Mouse (Mus musculus) myocyte (in vitro differentiated cells): ENCODE measurements around the gene Ncam1. TPM values are rescaled to one million over a fixed set of nuclear protein-coding genes. Genes with fewer than 3 reads are reported as not detected.

Experiments used
- H3K27me3 ChIP-seq: one replicate; pipeline ENCODE4 v1.6.1; 2011; ENCODE audit not compliant: control insufficient read depth, insufficient read depth, insufficient read length
- H3K36me3 ChIP-seq: one replicate; pipeline ENCODE4 v1.6.1; 2011; ENCODE audit not compliant: control insufficient read depth, insufficient read depth
- H3K4me2 ChIP-seq: one replicate; pipeline ENCODE4 v1.6.1; 2011; ENCODE audit warnings: low read depth, control low read depth
- H3K4me3 ChIP-seq: one replicate; pipeline ENCODE4 v1.5.1; 2011; ENCODE audit warnings: mild to moderate bottlenecking, control low read depth, moderate library complexity
- H3K79me2 ChIP-seq: one replicate; pipeline ENCODE4 v1.6.1; 2011; ENCODE audit not compliant: control insufficient read depth, insufficient read depth
- H3ac ChIP-seq: one replicate; pipeline ENCODE4 v1.6.1; 2011; ENCODE audit not compliant: control insufficient read depth, insufficient read length
- CEBPB ChIP-seq: IDR thresholded peaks from 2 replicates; pipeline ENCODE4 v1.6.1; 2011; ENCODE audit warnings: mild to moderate bottlenecking, moderate library complexity; ENCODE audit not compliant: poor library complexity, insufficient read depth, severe bottlenecking
- E2F4 ChIP-seq: IDR thresholded peaks from one replicate; pipeline ENCODE4 v1.6.1; 2011; ENCODE audit warnings: mild to moderate bottlenecking, control low read depth, moderate library complexity; ENCODE audit not compliant: insufficient read depth
- MAX ChIP-seq: IDR thresholded peaks from one replicate; pipeline ENCODE4 v1.6.1; 2011; ENCODE audit warnings: low read depth, mild to moderate bottlenecking, control low read depth
- MYOD1 ChIP-seq, 3 experiments: IDR thresholded peaks; one replicate each; pipeline ENCODE4 v1.6.1; 2011; ENCODE audit warnings: control low read depth in 2 of 3, low read depth in 2 of 3, mild to moderate bottlenecking in 2 of 3, moderate library complexity in 1 of 3; ENCODE audit not compliant: insufficient read length in 2 of 3, control insufficient read depth in 1 of 3
- MYOG ChIP-seq, 3 experiments: IDR thresholded peaks; one replicate each; pipeline ENCODE4 v1.6.1; 2011; ENCODE audit warnings: control low read depth in 2 of 3, low read depth in 2 of 3, mild to moderate bottlenecking in 2 of 3; ENCODE audit not compliant: insufficient read length in 2 of 3, control insufficient read depth in 1 of 3, insufficient read depth in 1 of 3
- POLR2A ChIP-seq: IDR thresholded peaks from one replicate; pipeline ENCODE4 v1.6.1; 2011; ENCODE audit warnings: low read depth, mild to moderate bottlenecking, control low read depth, moderate library complexity; ENCODE audit not compliant: insufficient read length
- POLR2AphosphoS2 ChIP-seq: IDR thresholded peaks from one replicate; pipeline ENCODE4 v1.6.1; 2011; ENCODE audit warnings: low read depth, control low read depth; ENCODE audit not compliant: insufficient read length
- REST ChIP-seq: IDR thresholded peaks from one replicate; pipeline ENCODE4 v1.6.1; 2011; ENCODE audit warnings: mild to moderate bottlenecking, control low read depth, moderate library complexity; ENCODE audit not compliant: insufficient read depth, insufficient read length
- SRF ChIP-seq: IDR thresholded peaks from one replicate; pipeline ENCODE4 v1.6.1; 2011; ENCODE audit warnings: low read depth; ENCODE audit not compliant: control insufficient read depth, insufficient read length
- TCF12 ChIP-seq: IDR thresholded peaks from one replicate; pipeline ENCODE4 v1.6.1; 2011; ENCODE audit warnings: mild to moderate bottlenecking, control low read depth; ENCODE audit not compliant: poor library complexity, insufficient read depth, severe bottlenecking
- TCF3 ChIP-seq: IDR thresholded peaks from one replicate; pipeline ENCODE4 v1.6.1; 2011; ENCODE audit warnings: low read depth, control low read depth; ENCODE audit not compliant: insufficient read length
- USF1 ChIP-seq: IDR thresholded peaks from one replicate; pipeline ENCODE4 v1.6.1; 2011; ENCODE audit warnings: low read depth, mild to moderate bottlenecking, control low read depth, moderate library complexity
- polyA plus RNA-seq: library from polyadenylated mRNA; unstranded; fragments of >200 nt; fragmentation: generic; extraction: Trizol; gene quantifications from one replicate; pipeline ENCODE4 v1.2.1, GENCODE M21; 2012; ENCODE audit warnings: missing spikeins

Ncam1 gene
- polyA plus RNA-seq, 1 experiment, result 327 TPM

- peaks cover 76% of the 10 kb centered on the region for H3K79me2 ChIP-seq
- TF ChIP-seq SRF (no peak), USF1 (no peak)
- no peak overlapping the region for H3ac ChIP-seq
- H3K36me3 ChIP-seq, result peaks cover 12% of the 10 kb centered on the region
- H3K4me2 ChIP-seq, result no peak overlapping the region
- no peak overlapping the region for H3K4me3 ChIP-seq
- no peaks in the 10 kb centered on the region for H3K27me3 ChIP-seq
These were observed 173.8 kb downstream of the Ncam1 start for GRCm38 (mm10) chr9:49624910-49625309.

- no peak for TF ChIP-seq MYOD1 (IDR thresholded peaks at IDR 0.05; ENCODE audit: control insufficient read depth in 1 of 3, insufficient read length in 2 of 3, low read depth in 2 of 3)
- no peak for TF ChIP-seq REST
- TF ChIP-seq POLR2A, result no peak
- no peak for TF ChIP-seq USF1
- TF ChIP-seq TCF3, result no peak
- TF ChIP-seq POLR2AphosphoS2, result no peak
- no peak for TF ChIP-seq MYOG (IDR thresholded peaks at IDR 0.05; ENCODE audit: control insufficient read depth in 1 of 3, insufficient read depth in 1 of 3, insufficient read length in 2 of 3, low read depth in 2 of 3)
- TF ChIP-seq CEBPB, result no peak
- no peak for TF ChIP-seq TCF12
- no peak for TF ChIP-seq E2F4
- TF ChIP-seq SRF, result no peak
- H3K4me3 ChIP-seq, result no peak overlapping the region
- no peak overlapping the region for H3K4me2 ChIP-seq
- peaks cover 75% of the 10 kb centered on the region for H3K79me2 ChIP-seq
- no peak overlapping the region for H3ac ChIP-seq
- peaks cover 12% of the 10 kb centered on the region for H3K36me3 ChIP-seq
- no peaks in the 10 kb centered on the region for H3K27me3 ChIP-seq
These were observed 174.7 kb downstream of the Ncam1 start for GRCm38 (mm10) chr9:49623934-49624505.

GRCm38 (mm10) chr9:49622928-49623676 is 175.6 kb downstream of the Ncam1 start:
- H3K4me2 ChIP-seq, result no peak overlapping the region
- no peak overlapping the region for H3ac ChIP-seq
- TF ChIP-seq SRF (no peak), POLR2A (peak; percentile 13)
- no peak overlapping the region for H3K4me3 ChIP-seq
- peaks cover 12% of the 10 kb centered on the region for H3K36me3 ChIP-seq
- peaks cover 76% of the 10 kb centered on the region for H3K79me2 ChIP-seq
- H3K27me3 ChIP-seq, result no peaks in the 10 kb centered on the region

- H3K4me2 ChIP-seq, result no peak overlapping the region
- no peak overlapping the region for H3K4me3 ChIP-seq
- peaks cover 12% of the 10 kb centered on the region for H3K36me3 ChIP-seq
- TF ChIP-seq TCF12, result no peak
- no peak for TF ChIP-seq POLR2A
- TF ChIP-seq MYOD1 (IDR thresholded peaks at IDR 0.05; ENCODE audit: control insufficient read depth in 1 of 3, insufficient read length in 2 of 3, low read depth in 2 of 3), result no peak
- TF ChIP-seq SRF, result no peak
- no peak for TF ChIP-seq MYOG (IDR thresholded peaks at IDR 0.05; ENCODE audit: control insufficient read depth in 1 of 3, insufficient read depth in 1 of 3, insufficient read length in 2 of 3, low read depth in 2 of 3)
- no peak for TF ChIP-seq MAX
- TF ChIP-seq USF1, result no peak
- TF ChIP-seq REST, result no peak
- no peak for TF ChIP-seq CEBPB
- TF ChIP-seq TCF3, result no peak
- no peak for TF ChIP-seq E2F4
- no peaks in the 10 kb centered on the region for H3K27me3 ChIP-seq
- no peak overlapping the region for H3ac ChIP-seq
- H3K79me2 ChIP-seq, result peaks cover 68% of the 10 kb centered on the region
These were observed 177.0 kb downstream of the Ncam1 start for GRCm38 (mm10) chr9:49621691-49622090.

GRCm38 (mm10) chr9:49618699-49619392 is 179.9 kb downstream of the Ncam1 start:
- H3ac ChIP-seq, result no peak overlapping the region
- H3K4me3 ChIP-seq, result no peak overlapping the region
- H3K27me3 ChIP-seq, result no peaks in the 10 kb centered on the region
- peak; percentile 4 for TF ChIP-seq POLR2AphosphoS2
- TF ChIP-seq MAX, result no peak
- H3K36me3 ChIP-seq, result peaks cover 18% of the 10 kb centered on the region
- H3K4me2 ChIP-seq, result no peak overlapping the region
- peaks cover 53% of the 10 kb centered on the region for H3K79me2 ChIP-seq
